Mouse (Mus musculus): Measurements from ENCODE around the gene Rps23.
"Not testable (repeated sequence)": the region's sequence is repeated elsewhere in the genome, so short reads cannot be mapped to it uniquely, and the experiment has no call there.

The Rps23 gene

DNA sequence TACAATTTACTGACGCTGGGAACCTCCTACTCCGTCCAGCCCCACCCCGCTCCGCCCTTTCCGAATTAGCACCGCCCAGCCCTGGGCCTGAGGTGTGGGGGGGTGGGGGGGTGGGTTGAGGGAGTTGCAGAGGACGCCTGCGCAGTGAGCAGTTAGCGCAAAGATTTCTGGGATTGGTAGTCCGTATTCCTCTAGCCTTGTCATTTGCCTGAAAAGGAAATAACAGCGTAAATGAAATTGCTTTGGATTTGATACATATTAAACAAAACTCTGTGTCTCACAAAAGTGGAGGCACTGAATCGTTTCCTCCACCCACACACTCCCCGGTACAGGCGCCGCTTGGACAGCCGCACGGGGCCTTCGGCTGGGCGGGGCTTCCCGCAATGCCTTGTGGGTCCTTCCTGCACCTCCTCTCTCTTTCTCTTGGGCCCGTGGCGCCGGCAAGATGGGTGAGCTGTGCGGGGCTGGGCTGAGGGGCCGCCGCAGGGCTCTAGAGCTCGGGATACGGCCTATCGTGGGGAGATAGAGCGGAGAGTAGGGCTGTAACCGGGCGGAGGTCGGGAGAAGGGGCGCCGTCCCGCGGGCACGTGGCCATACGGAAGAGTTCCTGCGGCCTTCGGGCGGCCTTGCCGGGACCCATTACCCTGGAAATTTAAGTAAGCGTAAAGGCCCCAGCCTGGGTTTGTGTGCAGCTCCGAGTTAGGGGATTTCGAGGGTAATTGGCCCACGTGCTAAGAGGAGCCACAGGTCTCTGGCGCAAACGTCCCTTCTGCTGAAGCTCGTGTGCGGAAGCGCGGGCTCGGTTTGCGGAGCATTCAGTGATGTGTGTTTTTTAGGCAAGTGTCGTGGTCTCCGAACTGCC lies at the start of gene Rps23:
Gene Rps23, plus strand, starts transcription at position 208 of the 862 bp plus-strand sequence.
- DNase-seq (ENCODE audit: low read depth in 1 of 2, low spot score in 2 of 2) = peak; percentile 61 to 86

DNA sequence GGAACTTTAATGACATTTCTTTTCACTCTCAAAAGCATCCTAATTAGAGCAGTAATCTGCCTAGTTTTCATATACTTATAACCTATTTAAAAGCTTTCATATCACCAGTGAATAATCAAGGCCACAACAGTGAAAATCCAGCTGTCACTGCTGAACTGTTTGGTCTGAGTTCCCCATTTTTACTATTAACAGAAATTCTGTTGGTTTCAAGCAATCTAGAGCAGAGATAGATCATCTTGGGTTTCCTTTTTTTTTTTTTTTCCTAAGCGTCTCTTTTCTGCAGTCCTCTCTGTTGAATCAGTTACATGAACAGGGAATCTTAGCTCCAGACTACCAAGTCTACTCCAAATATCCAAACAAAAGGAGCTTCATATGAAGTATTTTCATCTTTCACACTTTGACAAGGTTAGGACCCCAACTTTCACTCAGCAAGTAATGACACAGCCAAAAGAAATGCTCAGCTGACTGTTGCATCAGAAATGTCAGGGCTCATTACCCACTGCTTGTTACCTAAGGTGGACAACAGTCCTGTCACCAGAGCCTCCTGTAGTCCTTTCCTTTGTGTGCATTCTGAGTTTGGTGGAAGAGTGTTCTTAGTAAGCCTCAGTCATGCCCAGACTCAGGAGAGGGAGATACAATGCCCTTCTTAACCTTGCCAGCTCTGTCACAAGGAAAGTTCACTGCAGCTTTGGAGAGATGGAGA lies 40.9 kb upstream of the Rps23 start:
- no peak for DNase-seq (ENCODE audit: low read depth in 1 of 2, low spot score in 2 of 2)

DNA sequence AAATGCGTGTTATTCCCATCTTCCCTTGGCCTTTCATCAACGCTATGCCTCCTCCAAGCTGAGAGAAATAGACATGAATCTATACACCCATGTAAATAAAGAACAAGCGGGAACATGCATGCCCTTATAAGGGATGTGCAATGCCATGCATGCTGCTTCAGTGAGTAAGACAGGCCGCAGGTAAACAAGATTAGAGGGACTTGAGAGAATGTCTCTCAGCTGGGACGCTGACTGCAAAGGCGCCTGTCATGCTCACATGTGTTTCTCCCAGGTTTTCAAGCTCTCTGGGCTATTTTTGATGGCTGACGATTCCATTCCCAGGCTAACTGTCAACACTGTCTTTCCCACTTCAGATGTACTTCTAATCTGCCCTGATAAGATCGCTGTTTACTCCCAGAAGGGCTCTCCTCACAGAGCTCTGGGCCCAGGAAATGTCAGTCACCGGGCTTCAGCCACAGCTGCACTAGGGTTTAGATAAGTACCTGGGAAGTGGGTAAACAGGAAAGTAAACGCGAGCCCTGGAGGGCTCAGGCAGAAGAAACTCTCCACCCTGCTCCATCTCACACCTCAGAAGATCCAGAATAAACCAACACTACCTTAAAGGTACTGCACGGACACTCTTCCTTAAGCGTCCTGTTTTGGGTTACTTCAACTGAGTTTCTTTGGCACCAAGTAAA lies 36.8 kb upstream of the Rps23 start:
- no peak for DNase-seq (ENCODE audit: low read depth in 1 of 2, low spot score in 2 of 2)

DNA sequence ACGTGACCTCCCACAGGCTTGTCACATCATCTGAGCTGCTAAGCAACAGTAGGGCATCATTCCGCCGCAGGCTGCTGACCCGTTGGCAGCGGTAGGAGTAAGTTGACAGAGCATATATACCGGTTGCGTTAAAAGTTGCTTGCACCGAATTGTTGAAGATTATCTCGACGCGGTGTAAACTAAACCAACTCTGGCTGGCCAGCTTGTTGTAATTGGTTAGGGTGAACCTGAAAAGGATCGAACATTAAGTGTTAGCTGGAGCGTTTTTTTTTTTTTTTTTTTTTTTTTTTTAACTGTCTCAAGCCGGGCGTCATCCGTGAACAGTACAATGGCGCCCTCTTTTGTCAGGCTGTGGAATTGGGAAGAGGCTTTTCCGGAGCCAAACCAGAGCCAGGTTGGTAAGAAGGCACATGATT lies 36.2 kb upstream of the Rps23 start:
- DNase-seq (ENCODE audit: low read depth in 1 of 2, low spot score in 2 of 2) = peak in 1 of 2 experiments; percentile 3

DNA sequence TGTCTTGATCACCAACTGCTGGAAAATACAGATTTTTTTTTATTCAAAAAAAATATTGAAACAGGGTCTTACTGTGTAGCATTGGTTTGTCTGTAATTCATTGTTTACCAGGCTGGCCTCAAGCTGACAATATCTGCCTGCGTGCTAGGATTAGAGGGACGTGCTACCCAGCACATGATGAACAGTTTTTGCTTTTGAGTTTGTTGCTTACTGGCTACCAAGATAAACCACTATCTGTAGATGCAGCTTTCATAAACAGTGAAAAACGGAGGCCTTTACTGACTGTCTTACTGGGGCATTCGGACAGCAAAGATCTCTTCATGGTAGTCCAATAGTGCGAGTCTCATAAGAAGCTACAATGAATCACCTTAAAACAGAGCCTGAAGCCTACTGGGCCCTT lies 32.6 kb upstream of the Rps23 start:
- no peak for DNase-seq (ENCODE audit: low read depth in 1 of 2, low spot score in 2 of 2)

DNA sequence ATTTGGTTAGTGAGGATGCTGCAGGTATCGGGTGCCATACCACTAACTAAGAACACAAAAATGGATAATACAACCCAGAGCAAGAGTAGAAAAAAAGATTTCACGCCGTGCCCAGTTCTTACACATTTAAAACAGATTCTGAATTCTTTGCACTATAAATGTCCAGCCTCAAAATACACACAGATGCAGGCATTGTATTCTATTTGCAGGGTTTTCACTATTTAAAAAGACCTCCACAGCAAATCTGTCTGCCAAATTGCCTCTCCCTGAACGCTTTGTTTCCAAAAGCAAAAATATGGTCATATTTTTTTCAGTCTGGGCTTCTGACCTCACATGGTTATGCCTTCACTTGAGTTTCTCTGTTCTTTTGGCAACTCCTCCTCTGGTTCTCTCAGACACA lies 27.9 kb upstream of the Rps23 start:
- no peak for DNase-seq (ENCODE audit: low read depth in 1 of 2, low spot score in 2 of 2)

DNA sequence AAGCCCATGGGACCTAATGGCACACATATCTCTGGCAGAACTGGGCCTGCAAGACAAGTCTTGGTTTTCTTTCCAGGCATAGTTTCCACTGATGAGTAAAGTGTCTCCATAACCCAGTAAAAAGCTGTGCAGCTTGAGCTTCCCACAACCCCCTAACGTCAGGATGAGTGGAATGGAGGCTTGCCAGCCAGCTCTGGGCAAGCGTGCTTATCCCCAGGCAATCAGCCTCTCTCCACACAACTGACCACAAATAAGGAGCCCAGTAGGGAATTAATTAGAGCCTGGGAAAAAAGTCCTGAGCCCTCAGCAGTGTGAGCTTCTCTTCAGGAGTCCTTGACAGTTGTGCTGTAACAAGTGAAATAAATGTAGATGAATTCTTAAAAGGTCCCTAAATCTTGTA lies 26.7 kb upstream of the Rps23 start:
- DNase-seq (ENCODE audit: low read depth in 1 of 2, low spot score in 2 of 2) = no peak

DNA sequence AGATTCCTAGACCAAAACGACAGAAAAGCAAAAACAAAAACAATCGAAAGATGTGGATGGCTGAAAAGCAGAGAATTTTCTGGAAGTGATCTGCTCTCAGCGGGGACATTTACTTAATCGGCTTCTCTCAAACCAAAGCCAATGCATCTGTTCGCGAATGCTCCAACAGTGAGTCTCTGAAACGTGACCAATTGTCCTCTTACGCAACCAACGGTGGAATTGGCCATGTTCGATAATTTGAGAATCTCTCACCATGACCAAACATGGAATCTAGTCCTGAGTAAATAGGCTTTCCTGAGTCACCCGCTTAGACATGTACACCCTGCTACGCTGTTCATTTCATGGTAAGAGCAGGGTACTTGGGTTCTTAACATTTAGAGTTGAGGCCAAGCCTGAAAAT lies 25.9 kb upstream of the Rps23 start:
- no peak for DNase-seq (ENCODE audit: low read depth in 1 of 2, low spot score in 2 of 2)

DNA sequence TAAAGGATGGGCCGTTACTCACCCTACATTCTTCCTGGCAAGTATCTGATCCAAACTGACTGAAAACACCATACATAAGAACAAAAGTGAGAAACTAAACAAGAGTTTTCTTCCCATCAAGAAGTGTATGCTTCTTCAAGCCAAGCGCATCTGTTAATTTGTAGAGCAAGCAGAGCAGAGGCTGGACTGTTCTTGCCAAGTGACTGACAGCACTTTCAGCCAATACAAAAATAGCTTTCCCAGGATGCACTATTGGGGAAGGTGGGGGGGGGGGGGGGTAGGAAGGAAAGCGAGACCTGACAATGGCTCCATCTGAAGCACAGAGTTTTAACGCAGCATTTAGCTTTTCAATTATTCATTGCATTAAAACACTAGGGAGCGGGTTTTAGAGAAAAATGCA lies 17.6 kb upstream of the Rps23 start, which contains the start of gene Atp6ap1l:
Gene Atp6ap1l, minus strand, starts transcription at position 180 of the 400 bp plus-strand sequence.
- DNase-seq (ENCODE audit: low read depth in 1 of 2, low spot score in 2 of 2) = no peak

DNA sequence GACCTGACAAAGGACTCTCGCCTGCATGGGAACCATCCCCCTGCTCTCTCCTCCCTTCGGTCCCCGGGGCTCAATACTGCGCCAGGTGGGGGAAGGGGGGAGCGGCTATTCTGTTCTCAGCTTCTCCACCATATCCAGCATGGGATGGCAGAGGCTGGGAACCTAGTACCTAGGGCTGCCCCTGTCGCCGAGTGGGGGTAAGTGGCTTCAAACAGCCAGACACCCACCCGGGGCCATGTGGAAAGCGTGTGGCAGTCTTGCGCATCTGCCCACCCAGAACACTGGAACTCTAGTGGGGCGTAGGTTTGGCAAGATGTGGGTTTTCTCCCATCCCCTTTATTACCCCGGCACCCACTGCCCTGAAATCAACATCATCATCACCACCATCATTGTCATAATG lies 15.4 kb upstream of the Rps23 start:
- no peak for DNase-seq (ENCODE audit: low read depth in 1 of 2, low spot score in 2 of 2)

DNA sequence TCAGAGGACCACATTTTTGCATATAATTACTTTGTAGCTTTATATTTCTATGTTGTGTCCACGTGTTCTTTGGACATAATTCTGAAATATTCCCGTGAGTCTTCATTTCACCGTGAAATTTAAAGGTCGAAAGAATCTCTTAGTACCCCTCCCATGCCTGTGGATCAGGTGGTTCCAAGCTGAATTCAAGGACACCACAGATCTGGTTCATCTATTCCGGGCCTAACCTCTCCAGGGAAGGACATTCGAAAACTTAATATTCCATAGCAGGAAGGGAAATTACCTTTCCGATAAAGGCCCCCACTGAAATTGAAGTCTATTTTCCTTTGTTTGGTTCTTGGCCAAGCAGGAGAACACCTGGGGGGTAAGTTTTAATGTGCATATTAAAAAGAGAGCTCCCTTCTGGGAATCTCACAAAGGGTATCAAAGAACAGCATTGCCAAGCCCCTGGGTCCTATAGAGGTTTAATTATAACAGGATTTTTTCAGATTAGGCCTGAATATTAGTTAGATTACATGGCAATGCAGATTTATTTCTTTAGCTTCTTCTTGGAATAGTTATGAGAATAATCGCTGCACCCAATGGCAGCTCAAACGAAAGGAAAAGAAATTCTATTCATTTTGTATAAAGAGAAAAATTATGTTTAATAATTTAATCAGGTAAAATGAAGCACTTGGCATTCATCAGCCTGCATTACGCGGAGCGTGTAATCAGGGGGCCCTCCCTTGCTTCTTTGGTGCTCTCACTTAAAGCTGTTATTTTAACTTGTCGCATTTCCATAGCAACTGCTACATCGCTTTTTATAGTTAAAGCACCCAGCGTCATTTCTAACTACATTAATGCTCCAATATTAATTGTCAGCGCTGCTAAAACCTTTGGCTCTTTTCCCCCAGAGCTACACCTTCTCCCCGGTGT lies 9.7 kb upstream of the Rps23 start:
- no peak for DNase-seq (ENCODE audit: low read depth in 1 of 2, low spot score in 2 of 2)

DNA sequence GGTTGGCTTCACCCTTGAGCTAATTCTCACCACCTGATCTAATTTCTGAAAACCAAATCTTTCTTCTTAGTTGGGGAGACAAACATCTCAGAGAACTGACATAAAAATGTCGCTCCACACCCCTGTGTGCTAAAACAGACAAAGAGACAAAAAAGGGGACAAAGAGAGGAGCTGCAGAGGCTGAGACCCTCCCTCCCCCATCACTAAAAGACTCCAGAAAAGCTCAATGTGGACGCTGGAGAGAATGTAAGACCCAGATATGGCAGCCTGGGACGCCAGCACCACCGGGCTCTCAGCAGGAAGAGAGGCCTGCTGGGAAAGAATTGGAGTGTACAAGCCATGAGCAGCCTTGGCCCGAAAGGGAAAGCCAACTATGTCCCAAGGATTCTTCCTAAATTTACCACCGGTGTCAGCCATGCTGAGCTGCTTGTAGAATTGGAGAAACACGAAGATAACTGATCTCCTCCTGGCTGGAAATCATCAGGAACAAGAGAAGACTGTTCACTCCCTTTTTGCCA lies 9.0 kb upstream of the Rps23 start:
- no peak for DNase-seq (ENCODE audit: low read depth in 1 of 2, low spot score in 2 of 2)

DNA sequence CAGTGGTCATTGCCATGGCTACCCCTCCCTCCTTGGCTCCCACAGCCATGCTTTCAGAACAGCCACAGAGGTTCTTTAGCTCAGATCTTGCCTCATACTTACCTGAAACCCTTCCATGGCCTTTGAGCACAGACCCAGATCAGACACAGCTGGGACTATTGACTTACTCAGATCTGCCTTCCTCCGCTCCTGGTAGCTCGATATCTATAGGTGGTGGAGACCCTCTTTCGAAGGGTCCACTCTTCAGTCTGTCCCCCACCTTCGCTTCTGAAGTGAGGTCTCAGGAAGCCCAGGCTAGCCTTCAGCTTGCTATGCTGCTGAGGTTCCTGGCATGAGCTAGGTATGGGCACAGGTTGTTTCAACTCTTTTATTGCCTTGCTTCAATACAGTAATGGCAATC lies 8.0 kb upstream of the Rps23 start:
- DNase-seq (ENCODE audit: low read depth in 1 of 2, low spot score in 2 of 2) = no peak

DNA sequence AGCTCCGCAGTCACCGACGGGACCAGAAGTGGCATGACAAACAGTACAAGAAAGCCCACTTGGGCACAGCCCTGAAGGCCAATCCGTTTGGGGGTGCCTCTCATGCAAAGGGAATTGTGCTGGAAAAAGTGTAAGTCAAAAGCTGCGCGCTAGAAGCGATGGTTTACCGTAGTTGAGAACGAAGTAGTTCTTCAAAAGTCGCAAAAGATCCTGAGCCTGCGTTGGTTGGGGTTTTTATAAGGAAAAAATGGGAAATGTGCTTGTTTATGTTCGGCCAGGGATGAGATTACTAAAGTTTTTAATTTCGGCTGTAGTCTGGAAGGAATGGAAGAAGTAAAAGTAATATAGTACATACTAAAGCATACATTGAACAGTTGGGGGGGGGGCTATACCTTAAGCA lies 859 bp downstream of the Rps23 start:
- not testable (repeated sequence) for DNase-seq (ENCODE audit: low read depth in 1 of 2, low spot score in 2 of 2)

DNA sequence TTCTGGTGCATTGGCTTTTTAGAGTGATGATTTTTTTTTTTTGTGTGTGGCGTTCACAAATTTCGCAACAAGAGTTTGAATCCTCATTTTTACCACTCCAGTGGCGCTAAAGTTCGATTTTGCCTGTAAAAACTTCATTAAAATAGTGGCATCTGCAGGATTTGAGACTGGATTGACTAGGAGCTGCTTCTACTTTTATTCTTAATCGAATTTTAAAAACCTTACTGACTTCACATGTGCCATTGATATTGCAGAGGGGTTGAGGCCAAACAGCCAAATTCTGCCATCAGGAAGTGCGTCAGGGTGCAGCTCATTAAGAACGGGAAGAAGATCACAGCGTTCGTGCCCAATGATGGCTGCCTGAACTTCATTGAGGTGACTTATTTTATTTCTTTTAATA lies 1.3 kb downstream of the Rps23 start:
- DNase-seq (ENCODE audit: low read depth in 1 of 2, low spot score in 2 of 2) = no peak

DNA sequence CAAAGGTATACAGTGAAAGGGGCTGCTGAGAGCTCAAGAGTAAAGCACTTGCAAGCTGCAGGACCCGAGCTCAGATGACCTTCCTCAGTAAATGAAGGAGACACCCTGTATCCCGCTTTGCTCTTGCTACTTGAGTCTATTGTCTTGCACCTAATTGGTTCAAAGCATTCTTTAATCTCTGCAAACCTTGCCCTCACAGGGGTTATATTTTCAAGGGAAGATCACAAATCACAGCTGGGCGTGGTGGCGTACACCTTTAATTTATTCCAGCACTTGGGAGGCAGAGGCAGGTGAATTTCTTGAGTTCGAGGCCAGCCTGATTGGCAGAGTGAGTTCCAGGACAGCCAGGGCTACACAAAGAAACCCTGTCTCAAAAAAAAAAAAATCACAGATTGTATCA lies 2.4 kb downstream of the Rps23 start:
- DNase-seq (ENCODE audit: low read depth in 1 of 2, low spot score in 2 of 2) = no peak

DNA sequence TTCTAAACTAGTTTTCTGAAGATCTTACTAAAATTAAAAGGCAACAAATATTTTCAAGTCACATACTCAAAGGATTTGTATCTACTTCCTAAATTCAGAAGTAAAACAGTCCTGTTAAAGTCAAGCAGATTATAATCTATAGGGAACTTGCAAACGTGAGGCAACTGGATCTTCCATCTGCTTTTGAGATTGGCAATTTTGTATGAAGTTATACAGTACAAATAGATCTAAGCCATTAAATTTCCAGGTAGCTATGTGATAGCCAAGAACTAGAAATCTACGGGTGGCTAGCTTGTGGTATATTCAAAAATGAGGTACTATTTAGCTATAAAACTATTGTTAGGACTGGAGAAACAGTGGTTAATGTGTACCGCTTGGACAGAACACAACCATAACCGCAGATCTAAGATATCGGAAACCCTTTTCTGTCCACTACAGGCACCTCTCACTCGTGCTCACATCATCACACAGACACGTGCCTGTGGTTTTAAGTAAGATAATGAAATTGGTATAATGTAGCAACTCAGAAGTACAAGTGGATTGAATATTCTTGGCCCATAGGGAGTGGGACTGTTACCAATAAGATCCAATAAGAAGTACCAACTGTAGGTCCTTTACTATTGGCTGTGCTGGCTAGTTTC lies 3.5 kb downstream of the Rps23 start:
- no peak for DNase-seq (ENCODE audit: low read depth in 1 of 2, low spot score in 2 of 2)

DNA sequence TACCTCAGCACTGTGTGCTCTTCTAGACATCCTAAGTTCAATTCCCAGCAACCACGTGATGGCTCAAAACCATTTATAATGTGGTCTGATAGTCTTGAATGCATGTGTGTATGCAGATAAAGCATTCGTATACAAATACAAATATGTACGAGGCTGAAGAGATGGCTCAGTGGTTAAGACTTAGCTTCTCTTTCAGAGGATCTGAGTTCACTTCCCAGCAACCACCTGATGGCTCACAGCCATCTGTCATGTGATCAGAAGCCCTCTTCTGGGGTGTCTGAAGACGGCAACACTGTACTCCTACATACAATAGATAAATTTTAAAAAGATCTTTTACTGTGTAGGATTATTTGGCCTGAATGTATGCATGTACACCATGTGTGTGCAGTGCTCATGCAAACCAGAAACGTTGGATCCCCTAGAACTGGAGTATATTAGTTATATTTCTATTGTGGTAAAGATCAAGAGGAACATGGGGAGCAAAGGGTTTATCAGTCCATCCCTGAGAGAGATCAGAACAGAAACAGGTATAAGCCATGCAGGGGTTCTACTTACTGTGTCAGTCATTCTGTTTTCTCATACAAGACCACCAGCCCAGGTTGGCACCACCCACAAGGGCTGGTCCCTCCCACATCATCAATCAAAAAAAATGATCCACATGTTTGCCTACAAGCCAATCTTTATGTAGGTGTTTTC lies 4.3 kb downstream of the Rps23 start:
- no peak for DNase-seq (ENCODE audit: low read depth in 1 of 2, low spot score in 2 of 2)

DNA sequence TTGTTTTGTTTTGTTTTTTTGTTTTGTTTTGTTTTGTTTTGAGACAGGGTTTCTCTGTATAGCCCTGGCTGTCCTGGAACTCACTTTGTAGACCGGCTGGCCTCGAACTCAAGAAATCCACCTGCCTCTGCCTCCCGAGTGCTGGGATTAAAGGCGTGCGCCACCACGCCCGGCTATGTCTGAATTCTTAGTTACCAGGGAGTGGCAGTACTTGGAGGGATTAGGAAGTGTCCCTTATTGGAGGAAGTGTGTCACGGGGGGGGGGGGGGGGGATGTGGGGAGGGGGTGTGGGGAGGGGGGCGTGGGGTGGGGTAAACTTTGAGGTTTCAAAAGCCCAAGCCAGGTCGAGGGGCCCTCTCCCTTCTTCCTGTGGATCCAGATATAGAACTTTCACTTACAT lies 5.5 kb downstream of the Rps23 start:
- not testable (repeated sequence) for DNase-seq (ENCODE audit: low read depth in 1 of 2, low spot score in 2 of 2)

DNA sequence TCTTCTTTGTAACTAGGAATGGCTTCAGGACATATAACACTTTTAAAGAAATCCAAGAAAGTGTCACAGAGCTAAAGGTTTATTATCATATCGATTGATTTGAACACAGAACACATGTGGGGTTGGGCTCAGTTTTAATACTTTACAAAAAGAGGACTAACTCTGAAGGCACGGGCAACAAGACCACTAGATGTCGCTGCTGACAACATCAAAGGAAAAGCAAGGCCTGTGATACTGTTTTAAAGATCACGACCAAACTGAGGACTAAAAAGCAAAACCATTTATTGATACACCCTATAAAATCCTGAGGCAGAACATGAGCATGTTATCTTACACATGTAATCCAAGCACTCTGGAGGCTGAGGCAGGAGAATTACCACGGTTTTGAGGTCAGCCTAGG lies 7.1 kb downstream of the Rps23 start:
- peak in 1 of 2 experiments; percentile 36 for DNase-seq (ENCODE audit: low read depth in 1 of 2, low spot score in 2 of 2)
